Mouse (Mus musculus) kidney, postnatal 4 days (tissue): ENCODE results near the gene Ciita.

Experiments used
- DNase-seq, 2 experiments: peaks; one replicate each; pipeline ENCODE4 v3.0.0; 2021; ENCODE audit warnings: mixed read lengths in 2 of 2

The Ciita gene

GRCm38 (mm10) chr16:10522811-10523210 lies 43.0 kb downstream of the Ciita start:
- DNase-seq = peak; percentile 85 to 87

DNA sequence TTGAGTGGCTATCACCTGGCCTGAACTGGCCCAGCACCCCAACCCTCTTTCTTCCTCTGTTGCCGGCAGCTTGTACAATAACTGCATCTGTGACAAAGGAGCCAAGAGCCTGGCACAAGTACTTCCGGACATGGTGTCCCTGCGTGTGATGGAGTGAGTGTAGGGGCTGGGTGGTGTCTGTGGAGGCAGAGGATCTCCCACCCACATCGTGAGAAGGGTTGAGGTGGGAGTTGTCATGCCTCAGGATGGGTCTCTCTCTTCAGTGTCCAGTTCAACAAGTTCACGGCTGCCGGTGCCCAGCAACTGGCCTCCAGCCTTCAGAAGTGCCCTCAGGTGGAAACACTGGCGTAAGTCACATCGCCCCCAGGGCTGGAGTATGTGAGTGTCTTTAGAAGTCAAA lies 43.8 kb downstream of the Ciita start:
- DNase-seq = no peak

DNA sequence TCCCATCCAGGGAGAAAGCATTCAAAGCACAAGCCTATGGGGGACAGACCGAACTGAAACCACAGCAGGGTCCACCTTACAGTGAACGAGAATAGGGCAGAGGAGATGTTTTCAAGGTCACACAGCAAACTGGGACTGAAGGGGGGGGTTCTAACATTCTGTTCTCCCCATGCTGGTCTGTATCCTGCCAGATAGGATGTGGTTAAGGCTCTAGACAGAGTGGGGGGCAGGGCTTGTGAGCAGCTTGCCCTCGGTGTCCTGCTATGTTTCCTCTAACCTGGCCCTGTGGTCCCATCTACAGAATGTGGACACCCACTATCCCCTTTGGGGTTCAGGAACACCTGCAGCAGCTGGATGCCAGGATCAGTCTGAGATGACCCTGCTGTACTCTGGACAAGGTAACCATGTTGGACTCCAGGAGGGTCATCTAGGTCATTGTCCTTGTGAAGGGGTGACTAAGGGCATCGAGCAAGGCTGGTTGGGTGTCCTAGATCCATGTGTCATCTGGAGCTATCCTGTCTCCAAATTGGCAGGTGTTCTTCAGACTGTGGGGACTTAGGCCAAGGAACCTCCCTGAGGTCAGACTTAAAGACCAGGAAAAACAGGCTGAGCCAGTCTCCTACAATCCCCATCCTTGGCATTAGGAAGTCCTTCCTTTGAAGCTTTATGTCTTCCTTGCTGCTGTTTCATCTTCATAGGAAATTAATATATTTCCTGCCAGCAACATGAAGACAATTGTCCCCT lies 45.2 kb downstream of the Ciita start:
- no peak for DNase-seq

DNA sequence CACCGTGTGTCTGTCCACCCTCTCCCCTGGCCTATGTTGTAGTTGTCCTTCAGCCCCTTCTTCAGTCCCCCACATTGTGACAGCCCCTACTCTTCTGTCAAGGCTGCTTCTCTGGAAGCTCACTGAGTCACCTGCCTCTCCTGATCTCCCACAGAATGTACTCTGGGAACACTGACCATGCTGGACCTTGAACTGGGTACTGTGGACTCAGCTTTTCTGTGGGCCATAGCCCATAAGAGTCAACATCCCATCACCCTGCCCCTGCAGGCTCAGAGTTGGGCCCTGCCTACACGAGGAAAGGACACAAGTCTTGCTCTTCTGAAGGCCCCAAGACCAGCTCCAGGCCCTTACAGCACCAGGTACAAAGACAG lies 45.7 kb downstream of the Ciita start:
- no peak for DNase-seq

DNA sequence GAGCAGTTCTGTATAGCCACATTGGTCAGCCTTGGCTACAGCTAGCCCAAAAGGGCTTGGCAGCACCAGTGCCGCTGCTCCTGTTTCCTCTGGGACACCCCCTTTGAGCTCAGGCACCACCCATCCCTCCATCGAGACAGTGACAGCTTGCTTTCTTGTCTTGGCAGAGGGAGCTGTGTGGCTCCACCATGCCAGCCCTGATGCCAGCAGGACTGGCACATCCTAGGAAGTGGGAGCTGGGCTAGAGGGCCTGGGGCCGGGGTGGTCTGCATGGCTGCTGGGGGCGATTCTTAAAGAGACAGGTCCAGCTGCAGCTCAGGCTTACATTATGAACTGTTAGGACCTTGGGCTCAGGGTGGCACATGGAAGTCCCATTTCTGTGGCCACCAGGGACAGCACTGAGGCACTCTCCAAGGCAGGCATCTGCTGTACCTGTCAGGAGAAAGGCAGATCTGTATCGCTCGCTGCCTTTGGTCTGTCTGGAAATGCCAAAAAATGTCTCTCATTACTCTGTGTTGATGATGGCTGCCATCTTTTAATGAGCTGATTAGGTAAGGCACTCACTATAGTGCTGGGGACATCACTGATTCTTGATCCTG lies 47.3 kb downstream of the Ciita start:
- no peak for DNase-seq

DNA sequence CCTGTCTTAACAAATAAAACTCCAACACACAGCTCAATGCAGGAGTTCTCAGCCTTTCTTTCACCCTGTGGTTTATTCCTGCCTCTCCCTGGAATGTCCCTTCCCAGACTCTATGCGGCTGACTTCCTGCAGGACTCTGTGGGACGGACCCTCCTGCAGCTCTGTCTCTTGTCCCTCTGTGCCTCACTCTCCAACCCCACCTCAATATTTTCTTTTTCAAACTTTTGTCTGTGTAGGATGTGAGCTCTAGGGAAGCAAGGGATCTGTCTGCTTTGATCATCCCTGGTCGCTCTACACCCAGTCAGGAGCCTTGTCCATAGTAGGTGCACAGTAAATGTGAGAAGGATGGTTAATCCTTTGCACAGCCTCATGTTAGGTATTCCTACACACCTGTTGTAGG lies 48.5 kb downstream of the Ciita start:
- no peak for DNase-seq

DNA sequence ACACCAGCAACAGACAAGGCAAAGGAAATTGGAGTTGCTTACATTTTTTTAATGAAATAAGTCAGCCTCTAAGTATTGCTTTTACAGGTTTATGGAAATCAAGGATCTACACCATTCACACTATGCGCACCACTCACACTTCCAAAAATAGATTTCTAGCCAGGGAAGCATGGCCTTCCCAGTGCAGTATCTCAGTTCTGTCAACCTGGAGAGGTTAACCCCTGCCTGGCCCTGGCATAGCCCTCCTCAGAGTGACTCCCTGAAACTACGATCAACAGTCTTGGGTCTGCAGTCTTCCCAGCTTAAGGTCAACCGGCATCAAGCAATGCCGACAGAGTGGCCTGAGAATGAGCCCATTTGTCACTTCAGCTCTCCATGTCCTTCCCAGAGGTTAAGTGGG lies 50.3 kb downstream of the Ciita start:
- DNase-seq = no peak

DNA sequence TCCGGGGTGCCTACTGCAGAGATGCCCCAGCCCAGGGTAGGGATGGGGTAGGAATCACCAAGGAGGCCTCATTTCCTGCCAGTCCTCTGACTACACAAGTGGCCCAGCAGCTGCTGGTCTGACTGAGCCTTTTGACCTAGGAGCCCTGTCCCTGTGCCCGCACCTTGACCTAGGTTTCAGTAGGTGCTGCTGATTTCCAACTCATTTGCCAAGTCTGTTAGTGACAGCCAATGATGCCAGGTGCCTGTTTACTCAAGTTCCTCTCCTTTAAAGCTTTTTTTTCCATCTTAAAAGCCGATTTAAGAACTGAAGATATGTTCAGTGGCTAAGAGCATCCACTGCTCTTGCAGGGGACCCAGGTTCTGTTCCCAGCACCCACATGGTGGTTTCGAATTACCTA lies 53.9 kb downstream of the Ciita start:
- no peak for DNase-seq

- peak; percentile 28 to 47 for DNase-seq
Observed at GRCm38 (mm10) chr16:10534567-10534966, 54.7 kb downstream of the Ciita start.

GRCm38 (mm10) chr16:10536323-10536722 lies 56.5 kb downstream of the Ciita start:
- no peak for DNase-seq

- DNase-seq = no peak
Observed at GRCm38 (mm10) chr16:10536961-10537360, 57.1 kb downstream of the Ciita start.

DNA sequence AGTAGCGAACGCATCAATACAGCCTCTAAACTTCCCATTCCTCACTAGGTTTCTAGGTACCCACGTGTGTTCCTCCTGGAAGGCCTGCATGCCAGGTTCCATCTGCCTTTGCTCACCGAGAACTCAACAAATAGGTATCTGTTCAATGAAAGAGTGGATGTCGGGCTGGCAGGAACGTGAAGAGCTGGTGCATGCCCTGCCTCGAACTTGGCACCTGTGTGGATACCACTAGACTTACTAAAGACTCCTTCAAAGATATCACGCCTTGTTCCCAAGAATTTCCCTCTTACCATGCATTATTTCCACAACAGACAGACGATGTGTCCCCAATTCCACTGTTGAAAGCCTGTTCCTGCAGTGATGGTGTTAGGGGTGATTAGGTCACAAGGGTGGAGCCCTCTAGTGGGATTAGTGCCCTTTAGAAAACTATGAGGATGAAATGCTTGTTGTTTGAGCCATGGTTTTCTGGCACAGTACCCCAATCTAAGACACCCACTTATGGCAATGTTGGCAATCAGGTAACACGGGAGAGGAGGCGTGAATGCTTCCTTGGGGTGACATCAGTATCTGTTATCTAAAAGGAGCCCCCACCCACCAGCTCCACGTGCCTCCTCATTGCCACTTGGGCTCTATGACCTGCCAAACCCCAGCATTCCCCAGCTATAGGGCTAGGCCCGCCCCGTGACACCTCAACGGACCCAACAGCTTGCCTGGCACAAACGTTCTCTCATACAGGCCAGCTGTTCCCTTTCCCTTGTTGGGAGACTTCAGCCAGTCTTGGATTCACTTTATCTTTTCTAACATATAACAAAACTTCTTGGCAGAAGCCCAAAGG lies 61.1 kb downstream of the Ciita start:
- no peak for DNase-seq

GRCm38 (mm10) chr16:10541598-10541930 lies 61.7 kb downstream of the Ciita start:
- DNase-seq = peak; percentile 14 to 44

- DNase-seq = no peak
Observed at GRCm38 (mm10) chr16:10542266-10542665, 62.4 kb downstream of the Ciita start.

DNA sequence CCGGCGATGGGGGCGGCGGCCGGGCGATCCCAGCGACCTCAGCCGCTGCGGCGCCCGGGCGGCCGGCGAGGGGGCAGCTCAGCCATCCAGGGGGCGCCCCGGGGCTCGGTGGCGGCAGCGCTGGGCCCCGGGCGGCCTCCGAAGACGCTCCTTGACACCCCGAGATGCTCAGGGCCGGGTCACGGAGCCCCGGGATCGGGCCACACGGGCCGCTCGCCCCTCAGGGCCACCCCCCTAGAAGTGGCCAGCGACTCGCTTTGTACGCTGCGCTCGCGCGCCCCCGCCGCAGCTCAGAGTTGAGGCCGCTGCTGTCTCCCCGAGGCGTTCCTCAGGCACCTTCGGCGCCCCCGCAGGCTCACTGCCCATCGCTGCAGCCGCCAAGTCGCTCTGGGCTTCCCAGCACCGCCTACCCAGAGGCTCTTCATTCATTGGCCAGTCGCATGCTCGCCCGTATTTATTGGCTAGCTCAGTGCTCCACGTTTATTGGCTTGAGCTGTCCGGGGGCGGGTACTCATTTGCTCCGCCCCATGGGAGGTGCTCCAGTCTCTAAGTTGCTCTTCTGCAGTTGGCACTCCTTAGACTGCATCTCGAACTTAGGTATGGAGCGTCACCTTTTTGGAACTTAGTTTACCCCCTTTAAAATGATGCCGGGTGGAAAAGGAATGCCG lies 63.0 kb downstream of the Ciita start, which contains the start of gene Dexi:
Gene Dexi, minus strand, starts transcription at position 357 of the 668 bp plus-strand sequence.
- DNase-seq = peak; percentile 91 to 96

DNA sequence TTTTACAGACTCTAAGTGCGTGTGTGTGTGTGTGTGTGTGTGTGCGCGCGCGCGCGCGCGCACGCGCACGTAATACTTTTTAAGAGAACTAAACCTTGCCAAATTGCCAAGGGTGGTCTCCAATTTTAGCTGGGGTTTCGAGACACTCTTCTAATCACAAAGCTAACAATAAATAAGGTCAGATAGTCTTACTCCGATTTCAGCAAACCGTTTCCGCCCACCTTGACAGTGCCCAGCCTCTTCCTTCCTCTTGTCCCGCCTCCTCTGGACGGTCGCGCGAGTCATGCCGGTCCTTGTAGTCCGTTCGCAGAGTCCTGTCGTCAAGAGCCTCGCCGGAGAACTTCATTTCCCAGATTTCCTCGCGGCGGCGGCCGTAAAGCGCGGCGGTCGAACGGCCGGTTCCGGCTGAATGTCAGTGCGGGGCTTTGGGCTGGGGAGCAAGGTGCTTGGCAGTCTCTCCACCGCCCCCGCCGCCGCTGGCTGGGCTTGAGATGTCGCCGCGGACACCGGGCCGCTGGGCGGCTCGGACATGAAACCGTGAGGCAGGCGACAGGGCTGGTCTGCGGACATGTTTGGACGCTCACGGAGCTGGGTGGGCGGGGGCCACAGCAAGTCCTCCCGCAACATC lies 65.2 kb downstream of the Ciita start, which contains the start of gene Clec16a:
Gene Clec16a, plus strand, starts transcription at position 345 of the 628 bp plus-strand sequence.
- peak; percentile 97 to 98 for DNase-seq

DNA sequence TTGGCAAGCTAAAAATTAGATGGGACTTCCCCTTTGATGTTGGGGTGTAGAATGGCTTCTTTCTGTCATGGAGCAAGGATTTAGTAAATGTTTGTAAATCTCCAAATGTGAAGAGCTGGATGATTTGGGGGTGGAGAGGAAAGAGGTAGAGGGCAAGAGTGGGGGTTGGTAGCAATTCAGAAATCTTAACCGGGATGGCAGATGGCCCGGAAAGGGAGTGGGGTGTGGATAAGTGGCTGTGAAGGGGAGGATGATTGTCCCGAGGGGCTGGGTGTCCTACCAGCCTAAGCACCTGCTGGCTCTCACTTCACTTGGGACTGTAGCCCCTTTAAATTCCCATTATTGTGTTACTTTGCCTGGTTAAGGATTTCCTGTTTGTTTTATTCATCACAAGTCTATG lies 67.0 kb downstream of the Ciita start:
- DNase-seq = no peak

- DNase-seq = no peak
Observed at GRCm38 (mm10) chr16:10548938-10549337, 69.1 kb downstream of the Ciita start.

GRCm38 (mm10) chr16:10549600-10549999 lies 69.7 kb downstream of the Ciita start:
- no peak for DNase-seq

GRCm38 (mm10) chr16:10551592-10551991 lies 71.7 kb downstream of the Ciita start:
- DNase-seq = no peak

DNA sequence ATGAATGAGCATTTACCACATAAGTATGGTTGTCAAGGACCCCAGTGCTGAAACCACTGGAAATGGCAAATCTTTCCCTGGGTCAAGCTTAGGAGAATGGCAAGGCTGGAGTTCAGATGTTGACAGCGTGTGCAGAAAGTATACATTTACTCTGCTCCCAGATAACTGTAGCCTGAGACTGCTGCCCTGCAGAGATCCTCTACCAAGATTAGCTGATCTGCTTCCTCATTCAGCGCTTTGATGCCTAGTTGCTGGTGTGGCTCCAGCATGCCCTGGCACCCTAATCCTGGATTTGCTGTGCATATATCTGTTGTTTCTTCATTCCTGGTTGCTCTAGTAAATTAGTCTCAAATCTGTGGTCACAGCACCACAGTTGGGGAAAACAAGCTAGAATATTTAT lies 74.0 kb downstream of the Ciita start:
- no peak for DNase-seq

DNA sequence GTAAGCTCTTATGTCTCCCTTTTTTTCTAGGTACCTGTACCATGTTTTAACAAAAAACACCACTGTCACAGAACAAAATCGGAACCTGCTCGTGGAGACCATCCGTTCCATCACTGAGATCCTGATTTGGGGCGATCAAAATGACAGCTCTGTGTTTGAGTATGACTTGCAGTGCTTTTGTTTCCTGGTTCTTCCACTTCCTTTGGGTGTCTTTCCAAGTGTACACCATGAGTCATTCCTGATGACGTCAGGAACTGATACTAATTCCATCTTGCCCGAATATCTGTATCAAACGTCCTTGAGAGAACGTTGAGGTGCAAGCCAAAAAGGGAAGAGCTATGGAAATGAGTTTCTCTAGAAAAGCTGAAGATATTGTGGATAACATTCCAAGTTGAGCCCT lies 80.1 kb downstream of the Ciita start:
- DNase-seq = no peak
